Mouse (Mus musculus) left cerebral cortex, postnatal 10 days (tissue): ENCODE data around the gene Lgals12. TPM values are rescaled to one million over a fixed set of nuclear protein-coding genes. Genes with fewer than 3 reads are reported as not detected.

ENCODE experiments used
- DNase-seq, 2 experiments: peaks; one replicate each; pipeline ENCODE4 v3.0.0; 2021 to 2022; ENCODE audit warnings: low spot score in 2 of 2, mixed read lengths in 1 of 2; ENCODE audit errors: extremely low spot score in 1 of 2
- intact Hi-C: fragments of 180-260 bp; cut with DNase I; formaldehyde crosslinking; loops from one replicate; pipeline ENCODE4 v1.15.1; 2025
- total RNA-seq, 2 experiments: library from RNA; stranded (reverse); gene quantifications; 2 replicates each; pipeline ENCODE4 v1.2.3; 2021

Gene Lgals12
- total RNA-seq, 2 experiments from 2014 or later: 0.26 to 0.28 TPM

DNA sequence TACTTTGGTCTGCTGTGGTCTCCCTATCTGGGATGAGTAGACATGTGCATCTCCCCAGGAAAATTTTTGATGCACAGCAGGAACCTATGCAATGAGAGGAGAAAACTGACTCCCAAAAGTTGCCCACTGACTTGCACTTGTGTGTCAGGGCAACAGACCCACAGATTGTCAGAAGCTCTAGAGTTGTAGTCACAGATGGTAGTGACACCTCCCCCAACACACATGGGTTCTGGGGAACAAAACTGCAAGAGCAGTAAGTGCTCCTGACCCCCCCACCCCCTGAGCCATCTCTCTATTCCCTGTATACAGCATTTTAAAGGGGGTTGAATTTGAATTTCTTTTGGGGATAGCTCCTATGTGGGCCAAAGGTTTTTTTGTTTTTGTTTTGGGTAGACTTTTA is 16.2 kb downstream of the Lgals12 start:
- intact Hi-C loops: loop anchor here (10.0 kb wide), 1 partner anchor 146 kb away; no protein-coding TSS in a partner anchor
- DNase-seq: no peak

DNA sequence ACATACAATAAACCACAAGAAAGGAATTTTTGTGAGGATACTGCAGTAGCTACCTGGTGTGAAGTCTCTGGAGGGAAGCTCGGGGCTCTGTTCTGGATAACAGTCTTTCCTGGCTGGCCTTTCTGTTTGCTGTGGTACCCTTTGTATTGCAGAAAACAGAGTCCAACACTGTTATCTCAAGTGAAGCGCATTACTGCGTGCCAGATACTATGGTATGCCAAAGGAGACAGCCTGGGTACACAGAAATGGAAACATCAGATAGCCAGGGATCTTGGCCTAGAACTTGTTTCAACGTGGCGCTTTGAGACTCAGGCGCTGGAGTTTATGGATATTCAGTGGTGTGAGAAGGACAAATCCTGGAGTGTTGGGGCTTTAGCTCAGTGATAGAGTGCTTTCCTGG is 21.2 kb downstream of the Lgals12 start:
- intact Hi-C loops: no loop called here
- no peak for DNase-seq

DNA sequence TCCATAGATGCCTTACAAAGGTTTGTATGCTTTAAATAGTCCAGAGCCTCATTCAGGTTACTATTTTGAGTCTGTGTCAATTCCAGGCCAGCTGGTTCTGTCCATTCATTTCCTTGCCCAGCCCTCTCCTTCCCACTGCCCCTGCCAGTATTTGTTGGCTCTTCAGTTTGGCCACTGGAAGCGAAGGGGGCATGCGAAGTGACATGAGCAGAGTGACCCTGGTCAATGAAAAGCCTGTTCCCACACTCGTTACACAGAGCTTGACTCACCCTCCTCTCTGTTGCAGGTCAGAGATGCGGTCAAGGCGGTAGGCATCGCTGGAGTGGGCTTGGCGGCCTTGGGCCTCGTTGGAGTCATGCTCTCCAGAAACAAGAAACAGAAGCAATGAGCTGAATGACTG is 21.7 kb downstream of the Lgals12 start:
- intact Hi-C loops: no loop called here
- DNase-seq: no peak

DNA sequence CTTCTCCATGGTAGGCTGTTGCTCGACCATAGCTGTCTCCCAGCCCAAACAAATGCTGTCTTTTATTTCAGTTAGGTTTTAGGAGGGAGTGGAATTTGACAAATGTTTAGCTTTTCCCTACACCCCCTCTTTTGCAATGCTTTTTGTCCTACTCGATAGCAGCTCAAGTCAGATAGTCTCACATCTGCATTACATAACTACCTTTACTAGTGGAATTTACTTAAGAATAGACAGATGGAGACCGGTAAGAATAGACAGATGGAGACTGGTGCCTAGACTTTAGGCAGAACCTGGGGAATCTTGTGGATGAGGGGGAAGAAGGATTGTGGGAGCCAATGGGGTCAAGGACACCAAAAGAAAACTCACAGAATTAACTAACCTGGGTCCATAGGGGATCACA is 23.4 kb downstream of the Lgals12 start:
- intact Hi-C loops: no loop called here
- DNase-seq: no peak

DNA sequence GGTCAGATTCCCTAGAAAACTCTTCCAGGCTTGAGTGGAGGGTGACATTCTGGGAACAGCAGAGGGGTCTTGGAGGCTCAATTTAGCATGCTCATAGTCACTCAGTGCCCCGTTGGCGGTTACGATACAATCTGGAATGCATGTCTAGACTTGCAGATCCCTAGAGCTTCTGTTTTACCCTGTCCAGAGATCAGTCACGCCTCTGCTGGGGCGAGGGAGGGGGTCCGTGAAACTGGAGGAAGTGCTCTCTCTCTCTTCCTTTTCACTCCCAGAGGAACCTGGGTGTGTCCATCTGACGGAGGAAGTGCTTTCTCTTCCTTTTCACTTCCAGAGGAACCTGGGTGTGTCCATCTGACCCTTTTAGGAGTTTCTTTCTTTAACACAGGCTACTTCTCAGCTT is 23.9 kb downstream of the Lgals12 start:
- intact Hi-C loops: no loop called here
- peak in 1 of 2 experiments; percentile 36 for DNase-seq

DNA sequence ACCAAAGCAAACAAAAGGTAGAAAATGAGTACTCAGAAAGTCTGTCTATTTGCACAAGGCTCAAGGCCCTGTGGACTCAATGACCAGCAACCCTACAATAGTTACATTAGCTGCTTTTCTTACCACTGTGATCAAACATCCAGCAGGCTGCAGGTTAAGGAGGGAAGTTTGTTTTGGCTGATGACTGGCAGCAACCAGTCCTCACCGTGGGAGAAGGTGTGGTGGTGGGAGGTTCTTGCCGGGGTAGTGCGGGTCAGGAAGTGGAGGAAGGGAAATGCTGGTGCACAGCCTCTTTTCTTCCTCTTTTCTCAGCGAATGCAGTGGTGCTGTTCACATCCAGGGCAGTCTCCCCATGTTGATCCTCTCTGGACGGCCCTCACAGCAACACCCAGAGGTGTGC is 26.0 kb downstream of the Lgals12 start:
- peak in 1 of 2 experiments; percentile 39 for DNase-seq
- intact Hi-C loops: no loop called here

DNA sequence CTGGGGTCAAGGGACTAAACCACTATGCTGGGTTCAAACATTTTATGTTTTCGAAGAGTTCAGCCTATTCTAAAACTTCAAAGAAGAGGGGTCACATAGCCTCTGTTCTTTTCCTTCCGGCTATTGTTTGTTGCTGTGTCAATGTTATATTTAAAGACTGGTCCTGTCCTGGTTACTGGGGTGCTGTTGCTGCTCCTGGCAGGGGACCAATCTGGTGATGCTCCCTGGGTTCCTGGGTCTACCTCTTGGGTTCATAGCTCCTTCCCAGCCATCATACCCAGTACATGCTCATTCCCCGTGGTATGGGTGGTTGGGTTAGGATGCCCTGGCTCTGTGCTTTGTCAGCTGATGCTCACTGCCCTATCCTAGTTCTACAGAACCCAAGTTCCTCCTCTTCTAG is 29.3 kb downstream of the Lgals12 start:
- DNase-seq: peak in 1 of 2 experiments; percentile 30
- intact Hi-C loops: no loop called here

DNA sequence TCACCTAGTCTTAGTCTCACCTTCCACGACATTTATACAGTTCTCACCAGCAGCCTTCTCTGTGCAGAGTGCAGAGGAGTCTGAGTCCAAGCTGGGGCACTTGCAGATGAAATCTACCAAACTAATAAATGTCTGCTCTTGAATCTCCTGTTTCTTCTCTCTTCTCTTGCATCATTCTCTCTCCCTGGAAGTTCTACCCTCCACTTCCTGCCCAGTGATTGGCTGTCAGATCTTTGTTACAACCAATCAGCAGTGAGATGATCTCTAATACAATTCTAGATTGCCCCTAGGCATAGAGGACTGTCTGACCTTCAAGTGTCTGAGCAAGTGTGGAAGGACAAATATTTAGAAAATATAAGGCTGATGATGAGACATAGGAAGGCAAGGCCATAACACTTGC is 30.8 kb downstream of the Lgals12 start:
- no peak for DNase-seq
- intact Hi-C loops: no loop called here

DNA sequence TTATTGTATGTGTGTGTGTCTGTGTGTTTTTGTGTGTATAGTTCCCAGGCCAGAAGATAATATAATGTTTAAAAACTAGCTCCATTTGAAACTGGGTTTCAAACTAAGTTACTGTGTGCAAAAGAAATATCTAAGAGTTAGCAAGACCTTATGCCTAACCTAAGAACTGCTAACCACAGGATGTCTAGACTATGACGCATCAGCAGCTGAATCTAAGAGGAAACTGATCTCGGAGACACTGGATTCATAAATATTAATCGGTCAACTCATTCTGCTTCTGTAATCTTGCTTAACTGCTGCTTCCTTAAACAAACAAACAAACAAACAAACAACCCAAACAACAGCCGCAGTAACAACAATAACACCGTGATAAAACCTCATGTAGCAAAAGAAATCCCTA is 37.3 kb downstream of the Lgals12 start:
- DNase-seq: no peak
- intact Hi-C loops: no loop called here

DNA sequence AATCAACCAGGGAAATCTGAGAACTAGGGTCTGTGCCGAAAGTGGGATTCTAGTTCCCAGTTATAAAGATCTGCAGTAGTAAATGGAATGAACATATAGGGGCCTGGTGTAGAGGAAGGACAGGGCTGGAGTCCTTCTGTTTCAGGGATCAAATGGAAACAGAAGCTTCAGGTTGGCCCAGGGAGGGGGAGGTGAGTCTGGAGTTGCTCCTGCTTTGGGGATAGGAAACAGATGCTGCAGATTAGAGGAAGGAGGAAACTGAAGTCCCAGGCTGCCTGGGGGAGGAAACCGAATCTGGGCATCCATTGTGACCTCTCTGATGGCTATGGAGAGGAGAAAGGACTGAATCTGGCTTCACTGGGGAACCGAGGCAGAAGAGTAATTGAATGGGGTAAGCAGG is 38.6 kb downstream of the Lgals12 start:
- DNase-seq: no peak
- intact Hi-C loops: no loop called here

DNA sequence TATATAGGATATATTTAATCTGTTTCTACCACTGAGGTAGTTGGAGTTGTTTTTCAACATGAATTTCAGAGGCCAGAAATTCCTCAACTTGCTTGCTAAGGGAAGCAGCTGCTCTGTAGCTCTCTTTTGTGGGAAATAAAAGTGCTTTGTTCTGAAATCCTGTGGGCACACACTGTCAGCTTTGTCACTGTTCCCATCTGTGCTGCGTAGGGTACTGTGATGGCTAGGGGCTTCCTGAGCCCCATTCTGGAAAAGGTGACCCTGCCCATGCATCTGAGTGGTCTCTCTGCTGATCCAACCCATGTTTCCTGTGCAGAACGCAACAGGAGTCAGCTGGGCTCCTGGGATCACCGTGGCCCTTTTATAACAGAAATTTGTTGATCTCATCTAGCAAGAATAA is 40.2 kb downstream of the Lgals12 start:
- no peak for DNase-seq
- intact Hi-C loops: no loop called here

DNA sequence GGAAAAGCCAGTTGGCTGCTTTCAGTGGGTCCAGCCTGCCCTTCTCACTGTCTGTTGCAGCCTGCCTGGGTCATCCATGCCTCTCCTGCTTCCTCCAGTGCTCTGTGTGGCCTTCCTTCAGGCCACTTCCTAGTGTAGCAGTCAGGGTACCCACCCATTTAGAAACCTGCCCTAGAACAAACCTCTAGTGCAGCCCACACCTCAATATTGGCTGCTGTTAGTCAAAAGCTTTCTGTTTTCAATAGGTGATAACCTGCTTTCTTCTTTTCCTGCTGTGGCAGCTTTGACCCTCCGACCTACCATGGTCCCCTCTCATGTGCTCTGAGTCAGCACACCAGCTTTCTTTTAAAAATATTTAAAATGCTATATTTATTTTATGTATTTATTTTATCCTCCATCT is 42.5 kb downstream of the Lgals12 start:
- intact Hi-C loops: no loop called here
- DNase-seq: no peak

DNA sequence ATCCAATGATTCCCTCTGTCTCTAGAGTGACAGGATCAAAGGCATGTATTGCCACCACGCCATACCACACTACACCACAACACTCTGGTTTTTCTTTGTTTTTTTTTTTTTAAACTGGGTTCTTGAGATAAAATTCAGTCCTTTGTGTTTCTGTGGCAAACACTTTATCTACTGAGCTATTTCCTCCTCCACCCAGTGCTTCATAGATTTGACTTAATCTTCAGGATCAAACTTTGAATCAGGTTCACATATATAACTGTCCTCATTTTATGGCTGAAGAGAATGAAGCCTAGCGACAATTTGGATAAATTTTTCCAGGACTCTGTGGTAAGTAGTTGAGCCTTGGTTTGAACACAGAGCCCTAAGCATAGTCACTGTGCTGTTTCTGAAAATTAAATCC is 43.3 kb downstream of the Lgals12 start:
- DNase-seq: no peak
- intact Hi-C loops: no loop called here

DNA sequence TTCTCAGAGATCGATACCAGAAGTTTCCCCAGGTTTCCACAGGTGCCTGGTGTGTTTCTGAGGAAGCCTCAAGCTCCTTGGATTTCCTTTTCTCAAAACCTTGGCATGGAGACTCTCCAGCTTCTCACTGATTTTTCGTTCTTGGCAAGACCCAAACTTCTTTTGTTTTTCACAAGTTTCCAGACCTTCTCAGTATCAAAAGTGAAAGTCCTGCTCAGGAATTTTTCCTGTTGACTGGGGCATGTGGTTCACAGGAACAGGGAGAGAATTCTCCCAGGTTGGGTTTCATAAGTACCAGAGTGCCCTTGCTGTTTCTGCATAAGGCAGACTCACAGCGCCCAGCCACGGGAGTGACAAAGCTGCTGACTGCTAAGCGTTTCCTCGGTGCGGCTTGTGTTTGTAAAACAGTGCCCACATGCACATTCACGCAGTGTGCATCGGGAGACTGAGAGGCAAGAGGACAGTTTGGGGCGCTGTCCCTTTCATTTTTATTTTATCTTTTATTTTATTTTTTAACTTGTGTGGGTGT is 44.3 kb downstream of the Lgals12 start:
- no peak for DNase-seq
- intact Hi-C loops: no loop called here

DNA sequence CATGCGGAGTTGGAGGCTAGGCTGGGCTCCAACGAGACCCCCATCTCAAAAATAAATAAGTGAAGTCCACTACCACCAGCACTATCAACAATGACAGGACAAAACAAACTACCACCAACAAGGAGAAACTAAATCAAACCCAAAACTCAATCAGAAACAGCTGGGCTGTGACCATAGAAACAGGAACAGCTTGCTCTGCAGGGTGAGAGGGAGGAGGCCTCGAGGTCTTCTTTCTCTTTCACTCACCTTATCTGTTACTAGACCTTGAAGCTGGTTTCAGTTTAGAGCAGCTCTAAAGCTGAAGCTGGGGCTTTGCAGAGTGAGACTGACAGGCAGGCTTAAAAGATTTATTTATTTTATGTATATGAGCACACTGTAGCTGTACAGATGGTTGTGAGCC is 45.5 kb downstream of the Lgals12 start:
- no peak for DNase-seq
- intact Hi-C loops: no loop called here

DNA sequence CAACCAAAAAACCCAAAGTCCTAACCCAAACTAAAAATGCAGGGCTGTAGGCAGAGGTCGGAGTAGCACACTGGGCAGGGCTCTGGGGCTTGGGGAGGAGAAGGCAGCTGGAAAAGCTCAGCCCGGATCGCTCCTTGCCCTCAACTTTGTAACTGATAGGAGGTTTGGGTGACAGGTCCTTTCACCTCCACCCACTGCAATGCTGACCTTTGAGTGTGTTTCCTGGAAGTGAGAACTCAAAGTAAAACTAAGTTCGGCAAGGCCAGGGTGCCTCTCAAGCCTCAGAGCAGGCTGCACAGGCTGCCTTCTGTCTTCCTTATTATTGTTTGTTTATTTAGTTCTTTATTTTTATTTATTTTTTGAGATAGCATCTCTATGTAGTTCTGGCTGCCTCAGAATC is 47.0 kb downstream of the Lgals12 start:
- no peak for DNase-seq
- intact Hi-C loops: no loop called here

DNA sequence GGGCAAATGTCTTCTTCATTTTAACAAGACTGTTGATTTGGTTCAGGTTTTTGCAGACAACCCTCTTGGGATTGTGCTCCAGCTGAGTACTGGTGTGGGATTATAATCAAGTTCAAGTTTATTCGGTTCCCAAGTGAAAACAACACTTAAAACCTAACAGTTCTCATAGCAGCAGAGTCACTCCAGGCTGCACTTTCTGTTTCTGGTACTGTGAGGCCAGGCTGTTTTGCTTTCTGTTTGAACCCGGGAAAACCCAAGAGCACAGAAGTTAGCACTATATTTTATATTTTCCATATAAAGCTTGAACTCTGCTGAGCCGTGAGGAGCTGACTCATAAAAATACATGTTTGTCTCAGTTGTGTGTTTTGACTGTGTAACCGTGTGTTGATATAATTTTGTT is 48.3 kb downstream of the Lgals12 start:
- intact Hi-C loops: no loop called here
- no peak for DNase-seq

DNA sequence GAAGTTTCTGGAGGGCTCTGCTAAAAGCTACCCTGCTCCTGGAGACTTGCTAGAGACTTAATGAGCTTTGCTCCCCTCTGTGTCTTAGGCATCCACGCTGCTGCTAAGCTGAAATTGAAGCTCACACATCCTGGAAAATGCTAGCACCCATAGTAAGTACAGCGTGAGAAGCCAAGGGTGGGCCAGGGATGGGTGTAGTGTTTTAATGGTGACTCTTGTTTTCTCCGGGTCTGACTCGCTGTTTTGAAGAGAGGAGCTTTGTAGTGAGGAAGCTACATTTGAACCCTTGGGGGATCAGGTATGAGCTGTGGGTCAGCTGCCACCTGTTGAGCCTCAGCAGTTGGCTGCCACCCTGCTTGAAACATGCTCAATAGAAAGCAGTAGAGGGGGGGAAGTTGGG is 49.1 kb downstream of the Lgals12 start:
- no peak for DNase-seq
- intact Hi-C loops: no loop called here

DNA sequence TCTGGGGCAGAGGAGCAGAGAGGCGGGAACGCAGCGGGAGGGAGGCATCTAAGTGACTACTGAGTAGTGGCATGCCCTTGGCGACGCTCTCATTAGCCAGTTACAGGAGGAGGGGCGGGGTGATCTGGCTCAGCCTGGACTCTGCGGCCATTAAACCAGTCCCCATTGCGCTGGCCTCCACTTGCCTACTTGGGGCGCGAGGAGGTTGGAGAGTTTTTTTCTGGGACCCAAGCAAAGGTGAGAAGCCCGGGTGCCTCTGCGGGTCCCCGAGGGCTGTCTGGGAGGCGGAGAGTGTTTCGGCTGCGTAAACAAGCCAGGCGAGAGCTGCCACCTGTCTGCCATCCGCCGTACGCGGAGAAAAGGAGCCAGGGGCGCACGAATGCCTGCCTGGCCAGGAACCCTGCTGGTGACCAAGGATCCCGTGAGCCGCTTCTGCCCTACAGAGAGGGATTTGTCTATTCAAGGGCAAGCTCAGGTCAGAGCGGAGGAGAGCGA is 49.6 kb downstream of the Lgals12 start, which contains the start of gene Pla2g16:
Pla2g16 (plus strand) TSS at position 132 of the 495 bp plus-strand sequence.
- DNase-seq: peak in 1 of 2 experiments; percentile 75
- intact Hi-C loops: no loop called here

DNA sequence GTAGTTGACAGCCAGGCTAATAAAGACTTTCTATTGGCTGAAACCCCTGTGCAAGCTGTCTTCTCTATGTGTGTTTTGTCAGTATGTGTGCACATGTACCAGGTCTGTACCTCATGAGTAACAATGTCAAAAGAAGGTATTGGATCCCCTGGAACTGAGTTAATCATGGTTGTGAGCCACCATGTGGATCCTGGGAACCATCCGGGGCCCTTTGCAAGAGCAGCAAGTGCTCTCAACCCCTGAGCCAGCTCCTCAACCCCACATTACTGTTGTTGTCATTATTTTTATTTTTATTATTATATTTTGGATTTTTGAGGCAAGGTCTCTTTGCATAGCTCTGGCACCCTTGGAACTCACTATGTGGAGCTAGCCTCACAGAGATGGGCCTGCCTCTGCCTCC is 50.4 kb downstream of the Lgals12 start:
- intact Hi-C loops: no loop called here
- no peak for DNase-seq

DNA sequence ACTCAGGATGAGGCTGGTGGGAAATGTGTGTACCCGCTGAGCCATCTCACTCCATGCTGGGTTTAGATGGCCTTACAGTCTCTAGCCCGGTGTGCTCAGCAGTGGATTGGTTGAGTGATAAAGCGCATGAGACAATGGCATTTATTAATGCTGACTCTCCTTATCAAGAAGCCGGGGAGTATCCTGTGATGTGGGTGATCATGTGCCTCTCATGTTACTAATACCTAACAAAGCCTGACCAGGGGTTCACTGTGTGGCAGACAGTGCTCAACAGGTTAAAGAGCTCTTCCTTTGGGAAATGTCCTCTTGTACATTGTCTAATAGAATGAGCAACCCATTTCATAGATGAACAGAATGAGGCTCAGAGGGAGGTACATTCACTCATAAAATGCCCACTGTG is 52.1 kb downstream of the Lgals12 start:
- intact Hi-C loops: no loop called here
- no peak for DNase-seq
